Mouse (Mus musculus) embryonic facial prominence, embryonic 13.5 days (tissue): ENCODE results near the gene Skint11. TPM values are rescaled to one million over a fixed set of nuclear protein-coding genes. Genes with fewer than 3 reads are reported as not detected.
"Not testable (repeated sequence)": the region's sequence is repeated elsewhere in the genome, so short reads cannot be mapped to it uniquely, and the experiment has no call there.

Experiments used
- ATAC-seq: fragments of 200-750 bp; cut with Nextera tagmentation; 2 replicates; pipeline ENCODE4 v1.8.0; 2017; ENCODE audit warnings: low read depth; ENCODE audit not compliant: insufficient number of reproducible peaks, insufficient read depth, low FRiP score, low TSS enrichment
- H3K27ac ChIP-seq: fragments of 300-500 bp; sonication (generic); 2 replicates; pipeline ENCODE4 v1.5.1; 2015; ENCODE audit warnings: moderate library complexity, mild to moderate bottlenecking, inconsistent platforms
- H3K27me3 ChIP-seq: fragments of 300-500 bp; sonication (generic); 2 replicates; pipeline ENCODE4 v1.6.1; 2015; ENCODE audit warnings: mild to moderate bottlenecking, inconsistent platforms
- H3K36me3 ChIP-seq: fragments of 300-500 bp; sonication (generic); 2 replicates; pipeline ENCODE4 v1.6.1; 2015; ENCODE audit warnings: mild to moderate bottlenecking, inconsistent platforms
- H3K4me1 ChIP-seq: fragments of 300-500 bp; sonication (generic); 2 replicates; pipeline ENCODE4 v1.6.1; 2015; ENCODE audit warnings: inconsistent platforms
- H3K4me2 ChIP-seq: fragments of 300-500 bp; sonication (generic); 2 replicates; pipeline ENCODE4 v1.6.1; 2015; ENCODE audit warnings: moderate library complexity, mild to moderate bottlenecking, inconsistent platforms
- H3K4me3 ChIP-seq: fragments of 300-500 bp; sonication (generic); 2 replicates; pipeline ENCODE4 v1.5.1; 2015; ENCODE audit warnings: mild to moderate bottlenecking, inconsistent platforms
- H3K9ac ChIP-seq: fragments of 300-500 bp; sonication (generic); 2 replicates; pipeline ENCODE4 v1.6.1; 2015; ENCODE audit warnings: mild to moderate bottlenecking, inconsistent platforms
- H3K9me3 ChIP-seq: fragments of 300-500 bp; sonication (generic); 2 replicates; pipeline ENCODE4 v1.6.1; 2016; ENCODE audit warnings: inconsistent platforms
- WGBS: fragments of 180-500 bp; shearing (Covaris S2); methylation state at CpG from one replicate; pipeline ENCODE4 v1.1.7; 2015; ENCODE audit warnings: mixed read lengths; 5-methylcytosine and 5-hydroxymethylcytosine counted together
- polyA plus RNA-seq: library from polyadenylated mRNA; unstranded; fragments of >200 nt; fragmentation: Nextera tagmentation; extraction: Ambion mirVana; gene quantifications from 2 replicates; pipeline ENCODE4 v1.2.1, GENCODE M21; 2015

The Skint11 gene
- not detected in 2 replicates for polyA plus RNA-seq

GRCm38 (mm10) chr4:114163084-114163483, at the start of gene Skint11:
Gene Skint11 (plus strand): TSS chr4:114163384.
- no peak within 1 kb of the TSS for H3K4me2 ChIP-seq
- no peak within 1 kb of the TSS for H3K4me3 ChIP-seq
- no peaks in the 10 kb centered on the region for H3K9me3 ChIP-seq
- H3K9ac ChIP-seq = no peak within 1 kb of the TSS
- 83% methylated on average over 1 of the region's 1 CpGs for WGBS
- no peak for ATAC-seq
- H3K4me1 ChIP-seq = no peaks in the 10 kb centered on the region
- H3K27me3 ChIP-seq = no peaks in the 10 kb centered on the region
- H3K27ac ChIP-seq = no peak within 1 kb of the TSS
- no peaks in the 10 kb centered on the region for H3K36me3 ChIP-seq

DNA sequence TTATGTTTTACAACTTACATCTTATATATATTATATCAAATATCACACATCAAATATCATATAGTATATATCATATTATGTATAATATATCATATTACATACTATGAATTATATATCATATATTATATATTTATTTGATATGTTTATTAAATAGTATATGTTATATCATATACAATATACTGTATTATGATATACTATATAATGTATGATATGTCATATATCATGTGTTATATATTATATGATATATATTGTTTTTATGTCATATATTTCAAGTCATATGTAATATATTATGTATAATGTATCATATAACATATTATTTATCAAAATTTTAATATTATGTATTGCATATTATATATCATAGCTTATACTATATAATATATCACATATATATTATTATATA, 2.0 kb upstream of the Skint11 start:
- Histone ChIP-seq H3K4me2 (no peak overlapping the region), H3K27ac (no peak overlapping the region), H3K9ac (no peak overlapping the region), H3K4me3 (no peak overlapping the region), H3K9me3 (no peaks in the 10 kb centered on the region), H3K4me1 (no peaks in the 10 kb centered on the region), H3K36me3 (no peaks in the 10 kb centered on the region), H3K27me3 (no peaks in the 10 kb centered on the region)
- ATAC-seq = no peak

GRCm38 (mm10) chr4:114172898-114173297, 9.7 kb downstream of the Skint11 start:
- H3K4me3 ChIP-seq, H3K4me2 ChIP-seq, H3K9me3 ChIP-seq, H3K27me3 ChIP-seq, H3K36me3 ChIP-seq, ATAC-seq, H3K27ac ChIP-seq, H3K4me1 ChIP-seq, H3K9ac ChIP-seq: not testable (repeated sequence)
- 18% methylated on average over 6 of the region's 6 CpGs for WGBS

DNA sequence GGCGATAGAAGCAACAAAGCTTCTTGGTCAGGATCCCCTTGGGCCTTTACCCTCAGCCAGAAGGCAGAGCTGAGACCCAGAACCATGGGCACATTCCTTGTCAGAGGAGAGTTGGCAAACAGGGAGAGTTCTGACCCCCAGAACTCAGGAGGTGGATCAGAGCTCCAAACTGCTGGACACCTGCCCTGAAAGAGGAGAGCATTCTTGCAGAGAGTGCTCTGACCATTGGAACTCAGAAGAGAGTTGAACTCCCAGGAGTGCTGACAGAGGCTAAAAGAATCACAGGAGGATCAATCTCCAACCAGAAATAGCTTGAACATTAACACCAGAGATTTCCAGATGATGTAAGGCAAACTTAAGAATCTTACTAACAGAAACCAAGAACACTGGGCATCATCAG, 93.7 kb downstream of the Skint11 start:
- not testable (repeated sequence) for ATAC-seq, H3K4me1 ChIP-seq
- WGBS = 52% methylated on average over 1 of the region's 1 CpGs

More for the DNA sequence above, 93.7 kb downstream of the Skint11 start:
- not testable (repeated sequence) for H3K36me3 ChIP-seq, H3K4me3 ChIP-seq, H3K9me3 ChIP-seq, H3K4me2 ChIP-seq, H3K9ac ChIP-seq, H3K27ac ChIP-seq, H3K27me3 ChIP-seq

Other genes with a start within 250 kb of the Skint11 start
- gene Skint5, start 163.9 kb upstream of the Skint11 start, polyA plus RNA-seq = not detected in 2 replicates
- 1.7 TPM in 2 replicates for gene Trabd2b, start 243.3 kb downstream of the Skint11 start, polyA plus RNA-seq